Comparison of ENCODE assay signal across 15 mouse cellular contexts in genomic region chr2:93367962-93368361, GRCm38 (mm10). TPM values are rescaled to one million over a fixed set of nuclear protein-coding genes. Genes with fewer than 3 reads are reported as not detected.
DNase-seq lines count a peak whose midpoint lies in the region; ATAC-seq and TF ChIP-seq lines count a peak whose summit lies in the region.
"Had no signal": no experiment of that assay in that cellular context is flagged by ENCODE, and none has a peak within 500 bp of the region (broad histone marks: within the 10 kb centered on the region; RNA-seq: fewer than 3 reads in every experiment).

No protein-coding gene starts in this region.

- no peak overlapping the region for H3K4me3 ChIP-seq in forebrain, embryonic 16.5 days (replicated peaks; ENCODE audit: low read length)
- no peak overlapping the region for H3K4me3 ChIP-seq in forebrain, embryonic 14.5 days (ENCODE audit: low read depth, low read length)
- no peak overlapping the region for H3K4me3 ChIP-seq in hindbrain, embryonic 13.5 days
- no peak overlapping the region for H3K4me3 ChIP-seq in midbrain, postnatal 0 days (ENCODE audit: low read depth, low read length)
- no peak overlapping the region for H3K4me3 ChIP-seq in gastrocnemius, adult 2 months
- H3K4me3 ChIP-seq: erythroblast, embryonic 14.5 days; heart, embryonic 15.5 days; left cerebral cortex, adult 2 months; myocyte had no signal

- TF ChIP-seq CTCF in brain, embryonic 14.5 days (IDR thresholded peaks at IDR 0.05; ENCODE audit: borderline replicate concordance, extremely low read depth, insufficient read depth, insufficient read length) = no peak
- no peak for TF ChIP-seq CTCF in midbrain, postnatal 0 days (IDR thresholded peaks at IDR 0.05)
- TF ChIP-seq CTCF in gastrocnemius, adult 2 months (IDR thresholded peaks at IDR 0.05) = no peak

- no peak for DNase-seq in forebrain, embryonic 14.5 days (ENCODE audit: low spot score)
- peak; percentile 73 for DNase-seq in brain, embryonic 14.5 days (ENCODE audit: low read depth)
- peak; percentile 21 for DNase-seq in midbrain, postnatal 0 days (ENCODE audit: low spot score)
- DNase-seq in lung, postnatal 14 days = no peak
- DNase-seq in gastrocnemius, adult 2 months = no peak
- no peak for DNase-seq in cerebellum, adult 9-11 months
- DNase-seq: kidney, adult 9 months; liver; lung, adult 2 months had no signal

- no peak for TF ChIP-seq POLR2A in brain, embryonic 14.5 days (IDR thresholded peaks at IDR 0.05; ENCODE audit: borderline replicate concordance, extremely low read depth, insufficient read depth, insufficient read length, poor library complexity, severe bottlenecking)

- no peaks in the 10 kb centered on the region for H3K27me3 ChIP-seq in forebrain, embryonic 16.5 days (replicated peaks; ENCODE audit: control insufficient read depth, insufficient read depth, low read length)
- no peaks in the 10 kb centered on the region for H3K27me3 ChIP-seq in forebrain, embryonic 14.5 days (replicated peaks; ENCODE audit: control insufficient read depth, insufficient read depth, low read length)
- no peaks in the 10 kb centered on the region for H3K27me3 ChIP-seq in hindbrain, embryonic 13.5 days
- H3K27me3 ChIP-seq in midbrain, postnatal 0 days (ENCODE audit: insufficient read depth, low read length) = no peaks in the 10 kb centered on the region
- H3K27me3 ChIP-seq: heart, embryonic 15.5 days had no signal

- H3K36me3 ChIP-seq in forebrain, embryonic 16.5 days (ENCODE audit: control insufficient read depth, insufficient read depth) = no peaks in the 10 kb centered on the region
- no peaks in the 10 kb centered on the region for H3K36me3 ChIP-seq in forebrain, embryonic 14.5 days (ENCODE audit: control insufficient read depth, insufficient read depth, low read length)
- H3K36me3 ChIP-seq in hindbrain, embryonic 13.5 days = no peaks in the 10 kb centered on the region
- H3K36me3 ChIP-seq in midbrain, postnatal 0 days (ENCODE audit: insufficient read depth, low read length) = no peaks in the 10 kb centered on the region
- H3K36me3 ChIP-seq: heart, embryonic 15.5 days had no signal

- ATAC-seq in forebrain, embryonic 16.5 days = no peak
- ATAC-seq in forebrain, embryonic 14.5 days = no peak
- no peak for ATAC-seq in hindbrain, embryonic 13.5 days (ENCODE audit: low FRiP score)
- no peak for ATAC-seq in midbrain, postnatal 0 days (ENCODE audit: low FRiP score)

- H3K4me1 ChIP-seq in forebrain, embryonic 16.5 days (replicated peaks; ENCODE audit: control insufficient read depth, insufficient read depth, low read length) = peaks cover 3% of the 10 kb centered on the region; the same call in 1 of the 2 replicates
- peaks cover 8% of the 10 kb centered on the region for H3K4me1 ChIP-seq in forebrain, embryonic 14.5 days (ENCODE audit: control insufficient read depth, insufficient read depth, low read length)
- peaks cover 47% of the 10 kb centered on the region for H3K4me1 ChIP-seq in hindbrain, embryonic 13.5 days (replicated peaks)
- H3K4me1 ChIP-seq in midbrain, postnatal 0 days (ENCODE audit: insufficient read depth, low read length) = 0 out of 2 replicates have a peak, but pooled peaks cover 2% of the 10 kb centered on the region

- peaks cover 2% of the 10 kb centered on the region; the same call in 1 of the 2 replicates for H3K9me3 ChIP-seq in forebrain, embryonic 16.5 days (ENCODE audit: control insufficient read depth, low read length)
- no peaks in the 10 kb centered on the region for H3K9me3 ChIP-seq in forebrain, embryonic 14.5 days (replicated peaks; ENCODE audit: control insufficient read depth, low read length)
- H3K9me3 ChIP-seq in hindbrain, embryonic 13.5 days = no peaks in the 10 kb centered on the region
- H3K9me3 ChIP-seq in midbrain, postnatal 0 days (ENCODE audit: low read length) = no peaks in the 10 kb centered on the region
- H3K9me3 ChIP-seq: heart, embryonic 15.5 days had no signal

- H3K27ac ChIP-seq in forebrain, embryonic 16.5 days (ENCODE audit: low read length) = no peak overlapping the region
- no peak overlapping the region for H3K27ac ChIP-seq in forebrain, embryonic 14.5 days (ENCODE audit: low read depth, low read length)
- H3K27ac ChIP-seq in hindbrain, embryonic 13.5 days = peak overlapping the region; percentile 71
- no peak overlapping the region for H3K27ac ChIP-seq in midbrain, postnatal 0 days (ENCODE audit: low read depth, low read length)
- H3K27ac ChIP-seq in gastrocnemius, adult 2 months = no peak overlapping the region
- H3K27ac ChIP-seq: heart, embryonic 15.5 days; left cerebral cortex, adult 2 months had no signal

- WGBS in forebrain, embryonic 16.5 days = 17% methylated on average over 6 of the region's 6 CpGs
- 17% methylated on average over 6 of the region's 6 CpGs for WGBS in forebrain, embryonic 14.5 days
- 24% methylated on average over 6 of the region's 6 CpGs for WGBS in hindbrain, embryonic 13.5 days
- WGBS in midbrain, postnatal 0 days = 36% methylated on average over 6 of the region's 6 CpGs

- intact Hi-C loops in gastrocnemius, adult 2 months (cut with DNase I) = no loop called here

- H3K9ac ChIP-seq in forebrain, embryonic 16.5 days (replicated peaks; ENCODE audit: low read depth, low read length) = peak overlapping the region; percentile 0; the same call in 1 of the 2 replicates
- no peak overlapping the region for H3K9ac ChIP-seq in forebrain, embryonic 14.5 days (ENCODE audit: low read length)
- no peak overlapping the region for H3K9ac ChIP-seq in hindbrain, embryonic 13.5 days
- no peak overlapping the region for H3K9ac ChIP-seq in midbrain, postnatal 0 days (replicated peaks; ENCODE audit: low read length, poor library complexity, severe bottlenecking)
- H3K9ac ChIP-seq: heart, embryonic 15.5 days had no signal

- H3K4me2 ChIP-seq in forebrain, embryonic 16.5 days (ENCODE audit: low read length) = no peak overlapping the region
- H3K4me2 ChIP-seq in forebrain, embryonic 14.5 days (ENCODE audit: low read length) = no peak overlapping the region
- no peak overlapping the region for H3K4me2 ChIP-seq in hindbrain, embryonic 13.5 days
- no peak overlapping the region for H3K4me2 ChIP-seq in midbrain, postnatal 0 days (ENCODE audit: low read depth, low read length, poor library complexity, severe bottlenecking)
- H3K4me2 ChIP-seq: heart, embryonic 15.5 days had no signal

RNA-seq across cellular contexts. Expression of gene Tspan18, which starts 33.7 kb away (rescaled TPM):
- 14.8 and 17.0 TPM in 2 replicates for polyA plus RNA-seq in forebrain, embryonic 16.5 days (2015; fragmentation: Nextera tagmentation; extraction: Ambion mirVana)
- polyA plus RNA-seq in forebrain, embryonic 14.5 days (2014; fragmentation: Nextera tagmentation; extraction: Ambion mirVana) = 15.6 and 17.3 TPM in 2 replicates
- 25.3 and 43.9 TPM in 2 replicates for polyA plus RNA-seq in brain, embryonic 14.5 days (2012; rRNA removed)
- polyA plus RNA-seq in hindbrain, embryonic 13.5 days (2015; fragmentation: Nextera tagmentation; extraction: Ambion mirVana) = 23.6 and 32.5 TPM in 2 replicates
- 19.8 and 21.5 TPM in 2 replicates for total RNA-seq in midbrain, postnatal 0 days (2014; rRNA removed)
- polyA plus RNA-seq in midbrain, postnatal 0 days (2015; fragmentation: Nextera tagmentation; extraction: Ambion mirVana) = 13.2 and 16.5 TPM in 2 replicates
- total RNA-seq in gastrocnemius, adult 2 months (2021) = 1 to 10 TPM; 1.5 to 2.4 TPM

Comparison
In these comparisons a context has a peak if more than half of its experiments do, and no peak if none do; other contexts are left out.
1. DNase-seq: peak in brain, embryonic 14.5 days (single experiment) and midbrain, postnatal 0 days (single experiment); none in forebrain, embryonic 14.5 days (single experiment), lung, postnatal 14 days (single experiment), gastrocnemius, adult 2 months (single experiment) and cerebellum, adult 9-11 months (single experiment).